Mouse (Mus musculus) lung, adult 18-20 months (tissue): ENCODE results near the gene S100a3.

Experiments
- DNase-seq, 2 experiments: peaks; one replicate each; pipeline ENCODE4 v3.0.0; 2022; ENCODE audit warnings: mixed read lengths in 2 of 2

The S100a3 gene

GRCm38 (mm10) chr3:90604416-90604815, 44.0 kb downstream of the S100a3 start:
- DNase-seq: peak; percentile 90 to 91

GRCm38 (mm10) chr3:90605049-90605448, 44.7 kb downstream of the S100a3 start:
- DNase-seq: no peak

GRCm38 (mm10) chr3:90605736-90606135, 45.4 kb downstream of the S100a3 start:
- DNase-seq: no peak

- DNase-seq: no peak
These were observed 45.8 kb downstream of the S100a3 start for GRCm38 (mm10) chr3:90606185-90606584.

- no peak for DNase-seq
These were observed 47.0 kb downstream of the S100a3 start for GRCm38 (mm10) chr3:90607361-90607760.

GRCm38 (mm10) chr3:90608223-90608622, 47.8 kb downstream of the S100a3 start, which contains the start of gene S100a5:
Gene S100a5, plus strand, starts transcription at chr3:90608523.
- DNase-seq: no peak

GRCm38 (mm10) chr3:90609102-90609501, 48.7 kb downstream of the S100a3 start:
- no peak for DNase-seq

- DNase-seq: no peak
These were observed 51.1 kb downstream of the S100a3 start for GRCm38 (mm10) chr3:90611494-90611893.

- DNase-seq: no peak
These were observed 51.7 kb downstream of the S100a3 start for GRCm38 (mm10) chr3:90612061-90612460.

- peak; percentile 80 to 83 for DNase-seq
These were observed 52.4 kb downstream of the S100a3 start, which contains the start of gene S100a6 for GRCm38 (mm10) chr3:90612728-90613291. Gene S100a6, plus strand, starts transcription at chr3:90612882.

- no peak for DNase-seq
These were observed 53.2 kb downstream of the S100a3 start for GRCm38 (mm10) chr3:90613461-90614147.

- DNase-seq: no peak
These were observed 53.8 kb downstream of the S100a3 start for GRCm38 (mm10) chr3:90614148-90614530.

- DNase-seq: peak in 1 of 2 experiments; percentile 71
These were observed 54.4 kb downstream of the S100a3 start for GRCm38 (mm10) chr3:90614611-90615251.

- DNase-seq: peak; percentile 85 to 90
These were observed 55.0 kb downstream of the S100a3 start for GRCm38 (mm10) chr3:90615415-90615814.

GRCm38 (mm10) chr3:90615911-90616310, 55.5 kb downstream of the S100a3 start:
- DNase-seq: no peak

GRCm38 (mm10) chr3:90617586-90617985, 57.2 kb downstream of the S100a3 start:
- DNase-seq: no peak

- DNase-seq: no peak
These were observed 61.2 kb downstream of the S100a3 start for GRCm38 (mm10) chr3:90621552-90621951.

- DNase-seq: peak; percentile 72 to 82
These were observed 63.2 kb downstream of the S100a3 start for GRCm38 (mm10) chr3:90623435-90624071.

- DNase-seq: no peak
These were observed 65.1 kb downstream of the S100a3 start for GRCm38 (mm10) chr3:90625496-90625895.

- DNase-seq: no peak
These were observed 66.1 kb downstream of the S100a3 start for GRCm38 (mm10) chr3:90626266-90627021.

- DNase-seq: no peak
These were observed 67.0 kb downstream of the S100a3 start for GRCm38 (mm10) chr3:90627366-90627765.

GRCm38 (mm10) chr3:90627807-90628206, 67.4 kb downstream of the S100a3 start:
- DNase-seq: peak in 1 of 2 experiments; percentile 49

GRCm38 (mm10) chr3:90629298-90629697, 68.9 kb downstream of the S100a3 start:
- DNase-seq: peak in 1 of 2 experiments; percentile 26
